Mouse (Mus musculus) heart, adult 10 weeks (tissue): ENCODE measurements around the gene Hpgds. TPM values are rescaled to one million over a fixed set of nuclear protein-coding genes. Genes with fewer than 3 reads are reported as not detected.

Experiments used
- polyA plus RNA-seq: library from polyadenylated mRNA; stranded (reverse); fragments of 350-450 nt; fragmentation: Illumina TruSeq; extraction: RNeasy Lipid Tissue Mini Kit (QIAGEN cat#74804); gene quantifications from one replicate; pipeline ENCODE4 v1.2.3, GENCODE M21; 2014; ENCODE audit warnings: low read depth, low replicate concordance

Hpgds gene
- 1.3 TPM for polyA plus RNA-seq

DNA sequence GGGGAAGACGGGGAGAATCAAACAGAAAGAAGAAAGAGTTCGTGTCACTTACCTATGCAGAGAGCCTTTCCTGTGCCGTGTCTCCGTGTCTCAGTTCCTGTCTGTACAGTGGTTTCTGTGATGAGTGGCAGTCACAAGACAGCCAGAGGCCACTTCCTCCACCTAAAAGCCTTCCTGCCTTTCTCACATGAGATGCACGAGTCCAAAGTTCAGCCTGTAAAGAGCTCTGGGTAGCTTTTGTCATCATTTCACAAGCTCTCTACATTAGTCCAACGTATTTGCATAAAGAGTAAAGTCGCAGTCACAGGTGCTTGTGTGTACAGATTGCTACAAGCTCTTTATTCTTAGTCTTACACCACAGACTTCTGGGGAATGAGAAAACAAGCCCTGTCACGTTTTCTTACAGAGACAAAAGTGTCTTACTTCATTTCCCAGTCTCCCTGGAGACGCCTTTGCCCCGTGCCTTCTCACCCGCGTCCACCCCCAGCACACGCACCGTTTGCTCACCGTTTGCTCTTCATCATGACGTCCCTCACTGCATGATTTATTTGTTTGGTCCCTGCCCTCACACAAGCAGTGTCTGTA is at the start of gene Hpgds:
TSS of gene Hpgds (minus strand) at position 288 of the 585 bp plus-strand sequence.

Other genes starting within 250 kb of the Hpgds start
- 17.6 TPM for gene Smarcad1, start 102.3 kb downstream of the Hpgds start, polyA plus RNA-seq
- gene C130060K24Rik, start 236.2 kb upstream of the Hpgds start, polyA plus RNA-seq = not detected